Mouse (Mus musculus): Measurements from ENCODE around the gene Alk. TPM values are rescaled to one million over a fixed set of nuclear protein-coding genes. Genes with fewer than 3 reads are reported as not detected.

Gene Alk
- polyA plus RNA-seq, 1 experiment from 2014 or later, result 0.43 TPM

DNA sequence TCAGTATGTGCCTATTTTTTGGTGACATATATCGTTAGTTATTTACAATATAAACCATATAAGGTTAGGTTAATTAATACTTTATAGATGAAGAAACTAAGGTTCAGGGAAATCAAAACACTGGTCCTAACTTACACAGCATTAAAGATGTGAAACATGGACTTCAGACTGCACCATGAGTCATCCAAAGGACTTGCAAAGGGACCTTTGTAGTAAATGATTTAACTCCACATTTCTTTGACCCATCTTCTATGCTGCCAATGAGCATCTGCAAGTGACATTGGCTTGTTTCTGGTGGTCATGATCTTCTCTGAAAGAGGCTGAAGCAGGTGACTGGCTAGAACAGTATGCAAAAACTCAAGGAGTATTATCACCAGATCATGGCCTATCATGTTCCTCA lies 482.8 kb downstream of the Alk start:
- no peak for ATAC-seq (ENCODE audit: insufficient number of reproducible peaks, low FRiP score)
- H3K27me3 ChIP-seq (replicated peaks), result no peaks in the 10 kb centered on the region
- no peaks in the 10 kb centered on the region for H3K9me3 ChIP-seq (replicated peaks)
- H3K4me3 ChIP-seq, result no peak overlapping the region
- no peak overlapping the region for H3K9ac ChIP-seq
- no peaks in the 10 kb centered on the region for H3K36me3 ChIP-seq
- 79% methylated on average over 1 of the region's 1 CpGs for WGBS
- H3K4me1 ChIP-seq (replicated peaks), result no peaks in the 10 kb centered on the region
- no peak overlapping the region for H3K27ac ChIP-seq (ENCODE audit: poor library complexity, severe bottlenecking)
- no peak overlapping the region for H3K4me2 ChIP-seq

DNA sequence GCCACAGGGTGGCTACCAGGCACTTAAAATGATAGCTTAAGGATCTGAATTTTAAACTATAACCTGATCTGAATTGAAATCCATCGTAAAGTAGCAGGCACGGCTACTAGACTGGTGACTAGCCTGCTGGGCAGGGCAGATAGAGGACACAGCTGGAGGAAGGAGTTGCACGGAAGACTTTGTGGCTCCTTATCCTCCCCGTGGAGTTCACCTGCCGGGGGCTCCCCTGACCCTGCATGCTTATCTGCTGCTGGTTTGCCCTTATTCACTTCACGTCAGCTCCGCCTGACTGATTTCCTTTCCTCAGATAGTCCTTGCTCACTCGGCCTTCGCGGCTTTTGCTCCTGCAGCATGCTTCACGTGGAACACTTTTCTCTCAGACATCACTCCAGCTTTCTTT lies 484.1 kb downstream of the Alk start:
- Histone ChIP-seq H3K9me3 (replicated peaks) (no peaks in the 10 kb centered on the region), H3K4me3 (no peak overlapping the region), H3K4me2 (no peak overlapping the region), H3K4me1 (replicated peaks) (no peaks in the 10 kb centered on the region), H3K27me3 (replicated peaks) (no peaks in the 10 kb centered on the region), H3K27ac (ENCODE audit: poor library complexity, severe bottlenecking) (no peak overlapping the region), H3K36me3 (no peaks in the 10 kb centered on the region), H3K9ac (no peak overlapping the region)
- no peak for ATAC-seq (ENCODE audit: insufficient number of reproducible peaks, low FRiP score)
- 55% methylated on average over 11 of the region's 11 CpGs for WGBS

DNA sequence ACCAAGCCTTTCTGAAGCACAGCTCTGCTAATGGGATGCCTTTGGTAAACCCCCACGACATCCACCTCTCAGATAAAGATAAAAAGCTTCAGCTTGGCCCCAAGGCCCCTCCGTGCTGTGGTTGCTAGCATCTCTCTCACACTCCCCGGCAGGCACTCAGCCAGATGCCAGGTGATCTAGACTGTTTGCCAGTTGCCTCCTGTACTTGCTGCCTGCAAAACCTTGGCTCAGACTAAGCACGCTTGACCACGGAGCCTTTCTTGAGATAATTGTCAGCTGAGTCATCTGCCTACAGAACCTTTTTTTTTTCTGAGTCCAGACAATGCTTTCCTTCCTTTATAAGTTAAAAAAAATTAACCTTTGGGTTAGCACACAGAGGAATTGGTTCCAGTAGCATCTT lies 486.1 kb downstream of the Alk start:
- 32% methylated on average over 5 of the region's 5 CpGs for WGBS
- no peak overlapping the region for H3K4me2 ChIP-seq
- no peak overlapping the region for H3K27ac ChIP-seq (ENCODE audit: poor library complexity, severe bottlenecking)
- H3K27me3 ChIP-seq (replicated peaks), result peaks cover 7% of the 10 kb centered on the region; the same call in 1 of the 2 replicates
- no peaks in the 10 kb centered on the region for H3K4me1 ChIP-seq (replicated peaks)
- H3K4me3 ChIP-seq, result no peak overlapping the region
- no peak overlapping the region for H3K9ac ChIP-seq
- no peak for ATAC-seq (ENCODE audit: insufficient number of reproducible peaks, low FRiP score)
- no peaks in the 10 kb centered on the region for H3K9me3 ChIP-seq (replicated peaks)
- H3K36me3 ChIP-seq, result no peaks in the 10 kb centered on the region

DNA sequence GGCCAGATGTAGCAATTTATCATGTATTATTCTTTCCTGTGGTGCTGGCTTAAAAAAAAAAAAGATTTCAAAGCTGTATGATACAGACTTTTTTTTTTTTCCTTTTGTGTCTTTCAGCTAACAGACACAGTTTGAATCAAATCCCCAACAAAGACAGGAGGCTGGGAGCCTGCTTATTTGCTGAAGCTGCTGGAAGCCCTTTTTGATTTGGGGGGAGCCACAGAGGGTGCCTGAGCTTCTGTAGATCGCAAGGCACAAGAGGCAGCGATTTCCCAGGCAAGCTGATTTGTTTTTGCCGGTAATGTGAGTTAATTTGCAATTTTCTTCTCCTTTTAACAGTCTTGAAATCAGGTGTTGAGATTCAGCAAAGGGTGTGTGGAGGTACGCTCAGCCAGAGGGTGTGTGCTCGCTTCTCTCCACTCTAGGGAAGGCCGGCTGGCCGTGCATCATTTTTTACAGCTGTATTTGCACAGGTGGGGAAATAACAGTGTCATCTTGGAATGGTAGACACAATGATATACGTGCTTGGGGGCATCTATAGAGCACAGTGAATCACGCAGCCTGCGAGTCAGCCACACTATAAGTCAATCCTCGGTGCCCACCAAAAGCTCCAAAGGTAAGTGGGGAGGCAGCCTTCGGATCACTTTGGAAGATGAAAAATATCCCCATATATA lies 489.0 kb downstream of the Alk start:
- Histone ChIP-seq H3K4me2 (no peak overlapping the region), H3K27ac (ENCODE audit: poor library complexity, severe bottlenecking) (no peak overlapping the region), H3K9me3 (replicated peaks) (no peaks in the 10 kb centered on the region), H3K27me3 (replicated peaks) (peaks cover 7% of the 10 kb centered on the region; the same call in 1 of the 2 replicates), H3K9ac (no peak overlapping the region), H3K36me3 (no peaks in the 10 kb centered on the region), H3K4me3 (no peak overlapping the region), H3K4me1 (replicated peaks) (no peaks in the 10 kb centered on the region)
- 57% methylated on average over 12 of the region's 12 CpGs for WGBS
- ATAC-seq (ENCODE audit: insufficient number of reproducible peaks, low FRiP score), result no peak

DNA sequence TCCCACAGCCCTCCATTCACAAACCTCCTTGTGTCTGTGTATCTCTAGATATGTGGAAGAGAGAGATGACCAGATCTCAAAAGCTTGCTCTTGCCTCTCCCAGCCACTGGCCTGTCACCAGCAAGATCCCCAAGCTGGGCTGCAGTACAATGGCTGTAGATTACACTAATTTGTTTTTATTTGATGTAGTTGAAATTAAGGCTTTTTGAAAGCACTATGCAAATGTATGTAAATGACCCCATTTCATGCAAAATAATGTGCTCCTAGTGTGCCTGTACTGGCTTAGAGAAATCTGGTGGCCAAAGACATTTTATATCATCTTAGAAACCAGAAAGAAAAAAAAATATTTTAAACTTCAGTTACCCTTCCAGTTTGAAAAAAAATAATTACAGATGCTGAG lies 492.4 kb downstream of the Alk start:
- H3K36me3 ChIP-seq, result no peaks in the 10 kb centered on the region
- no peaks in the 10 kb centered on the region for H3K4me1 ChIP-seq (replicated peaks)
- H3K9ac ChIP-seq, result no peak overlapping the region
- no peak for ATAC-seq (ENCODE audit: insufficient number of reproducible peaks, low FRiP score)
- H3K4me2 ChIP-seq, result no peak overlapping the region
- no peaks in the 10 kb centered on the region for H3K9me3 ChIP-seq (replicated peaks)
- no peak overlapping the region for H3K4me3 ChIP-seq
- no peak overlapping the region for H3K27ac ChIP-seq (ENCODE audit: poor library complexity, severe bottlenecking)
- peaks cover 7% of the 10 kb centered on the region; the same call in 1 of the 2 replicates for H3K27me3 ChIP-seq (replicated peaks)

DNA sequence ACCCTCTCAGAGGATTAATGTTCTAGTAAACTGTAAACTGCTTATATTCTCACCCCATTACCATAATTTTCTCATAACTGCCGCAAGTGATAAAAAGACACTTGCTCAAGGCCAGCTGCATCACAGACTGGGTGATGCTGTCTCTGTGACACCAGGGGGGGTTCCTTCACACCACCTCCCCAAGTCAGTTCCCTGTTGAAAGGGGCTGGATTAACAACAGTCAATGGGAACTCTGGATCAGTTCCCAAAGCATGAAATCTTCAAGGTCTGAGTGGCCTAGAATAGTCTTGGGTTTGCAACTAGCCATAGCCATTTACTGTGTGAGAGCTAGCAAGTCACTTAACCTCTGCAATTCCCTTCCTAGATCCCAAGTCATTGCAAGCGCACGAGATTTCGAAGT lies 492.9 kb downstream of the Alk start:
- Histone ChIP-seq H3K4me3 (no peak overlapping the region), H3K9ac (no peak overlapping the region), H3K9me3 (replicated peaks) (no peaks in the 10 kb centered on the region), H3K27me3 (replicated peaks) (peaks cover 7% of the 10 kb centered on the region; the same call in 1 of the 2 replicates), H3K4me2 (no peak overlapping the region), H3K27ac (ENCODE audit: poor library complexity, severe bottlenecking) (no peak overlapping the region), H3K36me3 (no peaks in the 10 kb centered on the region), H3K4me1 (replicated peaks) (no peaks in the 10 kb centered on the region)
- 95% methylated on average over 4 of the region's 4 CpGs for WGBS
- no peak for ATAC-seq (ENCODE audit: insufficient number of reproducible peaks, low FRiP score)

DNA sequence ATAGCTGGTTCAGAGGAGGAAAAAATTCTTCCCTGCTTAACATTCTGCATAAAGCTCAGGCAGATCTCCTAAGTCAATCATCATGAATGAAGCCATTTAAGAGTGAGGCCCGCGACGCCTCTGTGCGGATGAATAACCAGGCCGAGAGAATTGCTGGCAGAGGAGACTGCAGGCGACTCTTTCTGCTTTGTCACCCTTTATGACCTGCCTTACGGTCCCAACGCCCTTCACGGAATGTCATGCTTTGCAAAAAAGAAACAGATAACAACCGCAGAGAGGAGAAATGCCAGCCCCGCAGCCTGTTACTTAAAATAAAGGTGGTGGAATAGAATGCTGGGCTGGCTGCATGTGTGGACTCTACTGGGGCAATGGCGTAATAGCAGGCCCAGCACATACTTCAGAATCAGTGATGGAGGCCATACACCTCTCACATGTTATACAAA lies 517.1 kb downstream of the Alk start:
- no peak for ATAC-seq (ENCODE audit: insufficient number of reproducible peaks, low FRiP score)
- H3K9me3 ChIP-seq (replicated peaks), result no peaks in the 10 kb centered on the region; the same call in 1 of the 2 replicates
- 39% methylated on average over 12 of the region's 12 CpGs for WGBS
- no peaks in the 10 kb centered on the region for H3K36me3 ChIP-seq
- H3K4me3 ChIP-seq, result no peak overlapping the region
- peak overlapping the region; percentile 67; the same call in 1 of the 2 replicates for H3K27ac ChIP-seq (ENCODE audit: poor library complexity, severe bottlenecking)
- no peaks in the 10 kb centered on the region for H3K27me3 ChIP-seq (replicated peaks)
- H3K4me2 ChIP-seq, result 0 out of 2 replicates have a peak overlapping the region, but pooled peaks have one; percentile 5
- peaks cover 10% of the 10 kb centered on the region for H3K4me1 ChIP-seq (replicated peaks)
- H3K9ac ChIP-seq, result no peak overlapping the region

DNA sequence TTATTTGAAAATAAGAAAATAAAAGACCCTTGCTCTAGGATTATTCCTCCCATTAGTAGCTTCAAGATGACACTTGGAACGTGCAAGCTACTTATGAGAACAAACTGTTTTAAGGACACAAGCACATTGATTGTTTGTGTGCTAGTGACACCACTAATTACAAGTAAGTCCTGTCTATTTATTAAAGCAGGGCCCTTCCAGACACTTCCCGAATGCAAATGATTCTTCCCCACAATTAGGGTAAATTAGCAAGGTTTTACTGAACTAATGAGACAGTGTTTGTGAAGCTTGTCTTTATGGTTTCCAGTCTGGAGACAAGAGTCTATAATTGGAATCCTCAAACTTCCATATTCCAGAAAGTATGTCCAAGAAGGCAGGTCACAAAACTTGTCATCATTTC lies 523.0 kb downstream of the Alk start:
- WGBS, result 84% methylated on average over 2 of the region's 2 CpGs
- Histone ChIP-seq H3K9ac (no peak overlapping the region), H3K4me1 (replicated peaks) (peaks cover 12% of the 10 kb centered on the region), H3K27me3 (replicated peaks) (0 out of 2 replicates have a peak, but pooled peaks cover 3% of the 10 kb centered on the region), H3K36me3 (no peaks in the 10 kb centered on the region), H3K4me2 (no peak overlapping the region), H3K9me3 (replicated peaks) (no peaks in the 10 kb centered on the region; the same call in 1 of the 2 replicates), H3K4me3 (no peak overlapping the region), H3K27ac (ENCODE audit: poor library complexity, severe bottlenecking) (no peak overlapping the region)
- no peak for ATAC-seq (ENCODE audit: insufficient number of reproducible peaks, low FRiP score)

DNA sequence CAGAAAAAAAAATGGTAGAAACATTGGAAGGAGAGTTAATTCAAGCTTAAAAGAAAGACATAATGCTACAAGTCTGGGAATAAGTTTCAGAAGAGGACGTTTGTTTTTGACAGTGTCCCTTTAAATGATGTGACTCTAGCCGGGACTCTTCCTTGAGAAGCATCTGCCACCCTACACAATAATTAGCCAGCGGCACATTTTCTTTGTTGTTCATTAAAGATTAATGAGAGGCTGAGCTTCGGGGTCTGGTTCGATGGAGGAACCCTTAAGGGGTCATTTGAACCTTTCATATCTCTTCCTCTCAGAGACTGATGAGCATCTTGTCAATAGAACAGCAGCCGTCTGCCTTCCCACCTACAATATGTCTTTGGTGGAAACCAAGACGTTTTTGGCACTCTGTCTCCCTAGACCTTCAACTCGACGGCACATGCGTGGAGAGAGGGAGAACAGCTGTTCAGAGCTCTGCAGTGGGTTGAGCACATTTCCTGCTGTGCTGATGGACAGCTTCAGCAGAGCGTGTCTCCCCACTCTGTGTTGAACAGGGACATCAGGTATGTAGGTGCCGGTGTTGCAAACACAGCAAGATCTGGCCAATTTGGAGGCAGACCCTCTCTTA lies 528.0 kb downstream of the Alk start:
- Histone ChIP-seq H3K9me3 (replicated peaks) (no peaks in the 10 kb centered on the region), H3K36me3 (no peaks in the 10 kb centered on the region), H3K9ac (no peak overlapping the region), H3K4me3 (no peak overlapping the region), H3K4me2 (peak overlapping the region; percentile 34; the same call in 1 of the 2 replicates), H3K4me1 (replicated peaks) (peaks cover 12% of the 10 kb centered on the region), H3K27ac (ENCODE audit: poor library complexity, severe bottlenecking) (no peak overlapping the region), H3K27me3 (replicated peaks) (0 out of 2 replicates have a peak, but pooled peaks cover 3% of the 10 kb centered on the region)
- no peak for ATAC-seq (ENCODE audit: insufficient number of reproducible peaks, low FRiP score)
- whole genome bisulfite sequencing, result 24% methylated on average over 12 of the region's 12 CpGs

DNA sequence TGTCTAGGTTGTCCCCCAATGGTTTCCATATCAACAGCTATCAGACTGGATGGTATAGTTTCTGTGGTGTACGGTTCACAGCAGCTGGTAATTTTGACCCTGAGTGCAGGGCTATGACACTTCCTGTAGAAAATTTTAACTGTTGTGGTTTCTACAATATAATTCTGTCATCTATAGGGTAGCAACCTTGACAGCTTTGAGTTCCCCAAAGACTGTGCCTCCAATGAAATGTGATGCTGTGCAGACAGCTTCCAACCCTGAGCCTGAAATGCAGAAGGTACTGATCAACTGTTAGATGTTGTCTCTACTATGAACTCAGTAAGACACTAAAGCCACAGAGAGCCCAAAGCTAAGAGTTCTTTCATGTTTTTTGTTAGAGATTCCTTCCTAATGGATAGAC lies 532.6 kb downstream of the Alk start:
- 71% methylated on average over 1 of the region's 1 CpGs for WGBS
- H3K9ac ChIP-seq, result no peak overlapping the region
- H3K36me3 ChIP-seq, result no peaks in the 10 kb centered on the region
- H3K4me3 ChIP-seq, result no peak overlapping the region
- peaks cover 6% of the 10 kb centered on the region for H3K4me1 ChIP-seq (replicated peaks)
- no peak overlapping the region for H3K4me2 ChIP-seq
- no peak overlapping the region for H3K27ac ChIP-seq (ENCODE audit: poor library complexity, severe bottlenecking)
- no peaks in the 10 kb centered on the region for H3K9me3 ChIP-seq (replicated peaks)
- ATAC-seq (ENCODE audit: insufficient number of reproducible peaks, low FRiP score), result no peak
- H3K27me3 ChIP-seq (replicated peaks), result no peaks in the 10 kb centered on the region

DNA sequence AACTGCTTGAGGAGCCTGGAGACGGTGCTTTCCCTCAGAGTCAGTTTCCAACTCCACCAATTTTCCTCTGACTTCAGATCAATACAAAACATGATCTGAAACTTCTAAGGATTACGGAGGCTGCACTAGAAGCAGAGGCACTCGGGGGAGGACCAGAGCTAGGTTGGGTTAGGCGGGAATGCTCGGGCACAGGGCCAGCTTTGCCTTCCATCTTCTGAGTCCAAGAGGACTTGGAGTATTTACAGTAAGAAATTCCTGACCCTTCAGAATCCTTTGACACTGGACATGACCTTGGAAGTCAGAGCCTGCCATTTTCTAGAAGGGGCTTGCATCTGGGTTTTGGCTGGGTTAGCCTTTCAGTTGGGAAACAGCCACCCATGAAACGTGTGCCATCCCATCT lies 536.3 kb downstream of the Alk start:
- WGBS, result 71% methylated on average over 6 of the region's 6 CpGs
- no peak overlapping the region for H3K4me2 ChIP-seq
- no peaks in the 10 kb centered on the region for H3K36me3 ChIP-seq
- ATAC-seq (ENCODE audit: insufficient number of reproducible peaks, low FRiP score), result no peak
- H3K27me3 ChIP-seq (replicated peaks), result no peaks in the 10 kb centered on the region
- no peak overlapping the region for H3K4me3 ChIP-seq
- no peaks in the 10 kb centered on the region for H3K9me3 ChIP-seq (replicated peaks)
- H3K9ac ChIP-seq, result no peak overlapping the region
- no peak overlapping the region for H3K27ac ChIP-seq (ENCODE audit: poor library complexity, severe bottlenecking)
- no peaks in the 10 kb centered on the region for H3K4me1 ChIP-seq (replicated peaks)
